9 mouse cellular contexts compared by ENCODE assay signal in genomic region chr14:103345011-103345410, GRCm38 (mm10). TPM values are rescaled to one million over a fixed set of nuclear protein-coding genes. Genes with fewer than 3 reads are reported as not detected.
DNase-seq lines count a peak whose midpoint lies in the region; ATAC-seq and TF ChIP-seq lines count a peak whose summit lies in the region.
"Had no signal": no experiment of that assay in that cellular context is flagged by ENCODE, and none has a peak within 500 bp of the region (broad histone marks: within the 10 kb centered on the region; RNA-seq: fewer than 3 reads in every experiment).

No protein-coding gene starts in this region.

- no peaks in the 10 kb centered on the region for H3K27me3 ChIP-seq in heart, embryonic 15.5 days
- peaks cover 2% of the 10 kb centered on the region; the same call in 1 of the 2 replicates for H3K27me3 ChIP-seq in G1E (ENCODE audit: insufficient read depth, low read length)
- H3K27me3 ChIP-seq in hindbrain, embryonic 11.5 days (ENCODE audit: control insufficient read depth, insufficient read depth, low read length): no peaks in the 10 kb centered on the region
- H3K27me3 ChIP-seq in midbrain, embryonic 10.5 days (ENCODE audit: low read depth, poor library complexity, severe bottlenecking): peaks cover 10% of the 10 kb centered on the region; the same call in 1 of the 2 replicates
- H3K27me3 ChIP-seq in cerebellum, adult 2 months (ENCODE audit: control insufficient read depth, insufficient read depth, low read length): no peaks in the 10 kb centered on the region
- H3K27me3 ChIP-seq: Patski had no signal

- no peak for DNase-seq in heart, postnatal 36 days
- DNase-seq in G1E (ENCODE audit: low spot score): no peak
- DNase-seq in hindbrain, embryonic 11.5 days (ENCODE audit: low spot score): no peak
- no peak for DNase-seq in midbrain, embryonic 10.5 days (ENCODE audit: low spot score)
- DNase-seq in frontal cortex, postnatal 25 days (ENCODE audit: low spot score in 2 of 2): no peak
- no peak for DNase-seq in cerebellum, adult 2 months
- DNase-seq in cerebellum, postnatal 25 days: no peak

- ATAC-seq in heart, embryonic 15.5 days (replicated peaks; ENCODE audit: insufficient number of reproducible peaks, insufficient read depth, low FRiP score, low read depth): no peak
- ATAC-seq in G1E (ENCODE audit: extremely low read depth, insufficient number of reproducible peaks, low FRiP score, poor library complexity, severe bottlenecking): no peak
- no peak for ATAC-seq in hindbrain, embryonic 11.5 days (ENCODE audit: low FRiP score)
- ATAC-seq: Patski had no signal

- H3K36me3 ChIP-seq in heart, embryonic 15.5 days: no peaks in the 10 kb centered on the region
- H3K36me3 ChIP-seq in G1E (replicated peaks): no peaks in the 10 kb centered on the region
- no peaks in the 10 kb centered on the region for H3K36me3 ChIP-seq in hindbrain, embryonic 11.5 days (ENCODE audit: control insufficient read depth, insufficient read depth, low read length)
- no peaks in the 10 kb centered on the region for H3K36me3 ChIP-seq in midbrain, embryonic 10.5 days

- peak overlapping the region; percentile 84 for H3K4me2 ChIP-seq in heart, embryonic 15.5 days
- H3K4me2 ChIP-seq in hindbrain, embryonic 11.5 days (replicated peaks; ENCODE audit: low read depth, low read length): peak overlapping the region; percentile 52

- H3K4me3 ChIP-seq in heart, embryonic 15.5 days: peak overlapping the region; percentile 71
- peak overlapping the region; percentile 84 for H3K4me3 ChIP-seq in G1E (ENCODE audit: low read depth, low read length)
- peak overlapping the region; percentile 85 for H3K4me3 ChIP-seq in hindbrain, embryonic 11.5 days (ENCODE audit: low read depth, low read length)
- H3K4me3 ChIP-seq in midbrain, embryonic 10.5 days: peak overlapping the region; percentile 88
- H3K4me3 ChIP-seq in cerebellum, adult 2 months (replicated peaks; ENCODE audit: insufficient read depth, low read depth, low read length): no peak overlapping the region

- intact Hi-C loops in heart, postnatal 36 days (cut with DNase I): loop anchor here (5.0 kb wide), 3 partner anchors 53 to 273 kb away; partner anchors contain the start of genes Cln5 and Fbxl3

- no peak for TF ChIP-seq POLR2A in cerebellum, adult 2 months (IDR thresholded peaks at IDR 0.05; ENCODE audit: borderline replicate concordance, insufficient read depth, low read length)

- peaks cover 21% of the 10 kb centered on the region for H3K4me1 ChIP-seq in heart, embryonic 15.5 days (replicated peaks)
- peaks cover 79% of the 10 kb centered on the region for H3K4me1 ChIP-seq in G1E (ENCODE audit: insufficient read depth, low read depth, low read length)
- no peaks in the 10 kb centered on the region; the same call in 1 of the 2 replicates for H3K4me1 ChIP-seq in hindbrain, embryonic 11.5 days (replicated peaks; ENCODE audit: control insufficient read depth, insufficient read depth, low read length)
- H3K4me1 ChIP-seq in midbrain, embryonic 10.5 days: peaks cover 44% of the 10 kb centered on the region
- no peaks in the 10 kb centered on the region; the same call in 1 of the 2 replicates for H3K4me1 ChIP-seq in cerebellum, adult 2 months (ENCODE audit: control insufficient read depth, insufficient read depth, low read length)

- WGBS in heart, embryonic 15.5 days: 36% methylated on average over 2 of the region's 2 CpGs
- WGBS in hindbrain, embryonic 11.5 days: 50% methylated on average over 2 of the region's 2 CpGs
- 59% methylated on average over 2 of the region's 2 CpGs for WGBS in midbrain, embryonic 10.5 days
- WGBS in cerebellum, adult 2 months: 9% methylated on average over 2 of the region's 2 CpGs

- no peaks in the 10 kb centered on the region for H3K9me3 ChIP-seq in heart, embryonic 15.5 days (replicated peaks)
- no peaks in the 10 kb centered on the region for H3K9me3 ChIP-seq in G1E (replicated peaks)
- no peaks in the 10 kb centered on the region for H3K9me3 ChIP-seq in hindbrain, embryonic 11.5 days (ENCODE audit: control insufficient read depth, low read length)
- no peaks in the 10 kb centered on the region for H3K9me3 ChIP-seq in midbrain, embryonic 10.5 days (replicated peaks)

- H3K9ac ChIP-seq in heart, embryonic 15.5 days: no peak overlapping the region
- H3K9ac ChIP-seq in hindbrain, embryonic 11.5 days (ENCODE audit: low read depth, low read length): peak overlapping the region; percentile 31; the same call in 1 of the 2 replicates

- no peak overlapping the region for H3K27ac ChIP-seq in heart, embryonic 15.5 days
- no peak overlapping the region for H3K27ac ChIP-seq in hindbrain, embryonic 11.5 days (ENCODE audit: low read depth, low read length)
- no peak overlapping the region for H3K27ac ChIP-seq in midbrain, embryonic 10.5 days (replicated peaks)
- H3K27ac ChIP-seq in cerebellum, adult 2 months (ENCODE audit: insufficient read depth, low read length): no peak overlapping the region

- TF ChIP-seq CTCF in G1E (IDR thresholded peaks at IDR 0.05; ENCODE audit: low read depth, low read length): no peak
- TF ChIP-seq CTCF in cerebellum, adult 2 months (IDR thresholded peaks at IDR 0.05; ENCODE audit: borderline replicate concordance, insufficient read depth, low read depth, low read length): no peak

RNA-seq across cellular contexts. Expression of gene Mycbp2, which starts 1.6 kb away (rescaled TPM):
- 10.1 and 13.0 TPM in 2 replicates for polyA plus RNA-seq in heart, embryonic 15.5 days (2015; fragmentation: Nextera tagmentation; extraction: Ambion mirVana)
- 10 to 100 TPM; 28.9 to 29.2 TPM for total RNA-seq in heart, postnatal 36 days (2021)
- 133 and 139 TPM in 2 replicates for total RNA-seq in G1E (2014; fragmentation: Nextera tagmentation)
- total RNA-seq in G1E (2017): 40.3 and 46.1 TPM in 2 replicates
- polyA plus RNA-seq in G1E (2012): 10.9 and 14.8 TPM in 2 replicates
- 33.3 and 38.1 TPM in 2 replicates for polyA plus RNA-seq in hindbrain, embryonic 11.5 days (2014; fragmentation: Nextera tagmentation; extraction: Ambion mirVana)
- 15.0 and 20.3 TPM in 2 replicates for polyA plus RNA-seq in midbrain, embryonic 10.5 days (2016; fragmentation: Nextera tagmentation; extraction: Ambion mirVana)
- 146 and 147 TPM in 2 replicates for polyA plus RNA-seq in cerebellum, adult 2 months (2012; rRNA removed)
